Comparison of ENCODE assay signal across 14 mouse cellular contexts in genomic region chr13:13862346-13862745, GRCm38 (mm10).
DNase-seq lines count a peak whose midpoint lies in the region; ATAC-seq lines count a peak whose summit lies in the region.
"Had no signal": no experiment of that assay in that cellular context is flagged by ENCODE, and none has a peak within 500 bp of the region (broad histone marks: within the 10 kb centered on the region; RNA-seq: fewer than 3 reads in every experiment).

No protein-coding gene starts in this region.

- no peak overlapping the region for H3K4me2 ChIP-seq in forebrain, embryonic 11.5 days (ENCODE audit: low read depth, low read length, severe bottlenecking)
- no peak overlapping the region for H3K4me2 ChIP-seq in forebrain, embryonic 13.5 days
- H3K4me2 ChIP-seq in neural tube, embryonic 11.5 days (ENCODE audit: low read depth), result no peak overlapping the region
- no peak overlapping the region for H3K4me2 ChIP-seq in neural tube, embryonic 15.5 days
- H3K4me2 ChIP-seq: limb, embryonic 13.5 days had no signal

- ATAC-seq in forebrain, embryonic 11.5 days (replicated peaks; ENCODE audit: low FRiP score), result 0 out of 2 replicates have a peak, but pooled peaks have one; percentile 12
- ATAC-seq in forebrain, embryonic 13.5 days, result no peak
- ATAC-seq in neural tube, embryonic 11.5 days (ENCODE audit: insufficient read depth, low FRiP score, low TSS enrichment), result 0 out of 2 replicates have a peak, but pooled peaks have one; percentile 38
- ATAC-seq in neural tube, embryonic 15.5 days (ENCODE audit: low FRiP score), result no peak
- ATAC-seq: intestine, postnatal 0 days had no signal

- H3K36me3 ChIP-seq in forebrain, embryonic 11.5 days (ENCODE audit: control insufficient read depth, insufficient read depth, low read length), result no peaks in the 10 kb centered on the region
- H3K36me3 ChIP-seq in forebrain, embryonic 13.5 days (ENCODE audit: poor library complexity, severe bottlenecking), result no peaks in the 10 kb centered on the region
- H3K36me3 ChIP-seq in neural tube, embryonic 11.5 days (ENCODE audit: control insufficient read depth, insufficient read depth, low read length), result no peaks in the 10 kb centered on the region
- H3K36me3 ChIP-seq in neural tube, embryonic 15.5 days, result no peaks in the 10 kb centered on the region
- H3K36me3 ChIP-seq: limb, embryonic 13.5 days had no signal

- H3K27ac ChIP-seq in forebrain, embryonic 11.5 days (ENCODE audit: low read depth, low read length), result no peak overlapping the region
- no peak overlapping the region for H3K27ac ChIP-seq in forebrain, embryonic 13.5 days
- H3K27ac ChIP-seq in neural tube, embryonic 11.5 days (ENCODE audit: low read depth, low read length), result no peak overlapping the region
- no peak overlapping the region for H3K27ac ChIP-seq in neural tube, embryonic 15.5 days (replicated peaks)
- H3K27ac ChIP-seq: limb, embryonic 13.5 days had no signal

- H3K27me3 ChIP-seq in forebrain, embryonic 11.5 days (ENCODE audit: control insufficient read depth, insufficient read depth, low read length), result no peaks in the 10 kb centered on the region
- no peaks in the 10 kb centered on the region for H3K27me3 ChIP-seq in forebrain, embryonic 13.5 days
- no peaks in the 10 kb centered on the region for H3K27me3 ChIP-seq in neural tube, embryonic 11.5 days (ENCODE audit: control insufficient read depth, insufficient read depth, low read length)
- H3K27me3 ChIP-seq in neural tube, embryonic 15.5 days (replicated peaks), result no peaks in the 10 kb centered on the region
- H3K27me3 ChIP-seq: limb, embryonic 13.5 days had no signal

- WGBS in forebrain, embryonic 11.5 days, result 63% methylated on average over 11 of the region's 11 CpGs
- 45% methylated on average over 11 of the region's 11 CpGs for WGBS in forebrain, embryonic 13.5 days
- WGBS in neural tube, embryonic 11.5 days, result 48% methylated on average over 11 of the region's 11 CpGs
- WGBS in neural tube, embryonic 15.5 days, result 64% methylated on average over 11 of the region's 11 CpGs

- no peak overlapping the region for H3K9ac ChIP-seq in forebrain, embryonic 11.5 days (ENCODE audit: low read length)
- no peak overlapping the region for H3K9ac ChIP-seq in forebrain, embryonic 13.5 days
- H3K9ac ChIP-seq in neural tube, embryonic 11.5 days (ENCODE audit: low read length), result no peak overlapping the region
- H3K9ac ChIP-seq in neural tube, embryonic 15.5 days (replicated peaks), result no peak overlapping the region
- H3K9ac ChIP-seq: limb, embryonic 13.5 days had no signal

- no peaks in the 10 kb centered on the region for H3K9me3 ChIP-seq in forebrain, embryonic 11.5 days (ENCODE audit: control insufficient read depth, low read length)
- no peaks in the 10 kb centered on the region for H3K9me3 ChIP-seq in forebrain, embryonic 13.5 days (replicated peaks)
- H3K9me3 ChIP-seq in neural tube, embryonic 11.5 days (ENCODE audit: control insufficient read depth, low read length), result no peaks in the 10 kb centered on the region
- no peaks in the 10 kb centered on the region for H3K9me3 ChIP-seq in neural tube, embryonic 15.5 days (replicated peaks)

- no peak overlapping the region for H3K4me3 ChIP-seq in forebrain, embryonic 11.5 days (ENCODE audit: low read depth, low read length)
- no peak overlapping the region for H3K4me3 ChIP-seq in forebrain, embryonic 13.5 days
- no peak overlapping the region for H3K4me3 ChIP-seq in neural tube, embryonic 11.5 days (ENCODE audit: low read depth, low read length)
- no peak overlapping the region for H3K4me3 ChIP-seq in neural tube, embryonic 15.5 days (replicated peaks)
- H3K4me3 ChIP-seq: limb, embryonic 13.5 days had no signal

- no peaks in the 10 kb centered on the region for H3K4me1 ChIP-seq in forebrain, embryonic 11.5 days (replicated peaks; ENCODE audit: control insufficient read depth, insufficient read depth, low read length)
- no peaks in the 10 kb centered on the region for H3K4me1 ChIP-seq in forebrain, embryonic 13.5 days
- no peaks in the 10 kb centered on the region for H3K4me1 ChIP-seq in neural tube, embryonic 11.5 days (ENCODE audit: control insufficient read depth, insufficient read depth, low read length)
- H3K4me1 ChIP-seq in neural tube, embryonic 15.5 days, result no peaks in the 10 kb centered on the region
- H3K4me1 ChIP-seq: limb, embryonic 13.5 days had no signal

- DNase-seq in forebrain, embryonic 11.5 days (ENCODE audit: low spot score), result no peak
- no peak for DNase-seq in neural tube, embryonic 11.5 days (ENCODE audit: low spot score)
- peak; percentile 11 to 63 for DNase-seq in kidney, postnatal 25 days
- DNase-seq in yolk sac, embryonic 10.5 days (ENCODE audit: low spot score), result peak; percentile 27
- no peak for DNase-seq in right cerebral cortex, postnatal 14 days
- DNase-seq in spleen, postnatal 10 days (ENCODE audit: low spot score in 2 of 2), result no peak
- DNase-seq: cerebellum, adult 9-10 months; heart, postnatal 10 days; lung, postnatal 14 days; right cerebral cortex, adult 18-20 months had no signal

Comparison
In these comparisons a context has a peak if more than half of its experiments do, and no peak if none do; other contexts are left out.
1. ATAC-seq: peak in forebrain, embryonic 11.5 days (single experiment) and neural tube, embryonic 11.5 days (single experiment); none in forebrain, embryonic 13.5 days (single experiment) and neural tube, embryonic 15.5 days (single experiment).
2. DNase-seq: peak in kidney, postnatal 25 days (2 of 2) and yolk sac, embryonic 10.5 days (single experiment); none in forebrain, embryonic 11.5 days (single experiment), neural tube, embryonic 11.5 days (single experiment), right cerebral cortex, postnatal 14 days (single experiment) and spleen, postnatal 10 days (0 of 2).